Mouse (Mus musculus) cerebellum, adult 9-11 months (tissue): Measurements from ENCODE around the gene Cklf.
"Not testable (repeated sequence)": the region's sequence is repeated elsewhere in the genome, so short reads cannot be mapped to it uniquely, and the experiment has no call there.

ENCODE experiments used
- DNase-seq: peaks from one replicate; pipeline ENCODE4 v3.0.0; 2022

The Cklf gene

GRCm38 (mm10) chr8:104250439-104251367 lies at the start of gene Cklf:
Gene Cklf (plus strand): TSS chr8:104250861.
- peak; percentile 77 for DNase-seq

- DNase-seq: no peak
These were observed 49.0 kb upstream of the Cklf start for GRCm38 (mm10) chr8:104201622-104202021.

DNA sequence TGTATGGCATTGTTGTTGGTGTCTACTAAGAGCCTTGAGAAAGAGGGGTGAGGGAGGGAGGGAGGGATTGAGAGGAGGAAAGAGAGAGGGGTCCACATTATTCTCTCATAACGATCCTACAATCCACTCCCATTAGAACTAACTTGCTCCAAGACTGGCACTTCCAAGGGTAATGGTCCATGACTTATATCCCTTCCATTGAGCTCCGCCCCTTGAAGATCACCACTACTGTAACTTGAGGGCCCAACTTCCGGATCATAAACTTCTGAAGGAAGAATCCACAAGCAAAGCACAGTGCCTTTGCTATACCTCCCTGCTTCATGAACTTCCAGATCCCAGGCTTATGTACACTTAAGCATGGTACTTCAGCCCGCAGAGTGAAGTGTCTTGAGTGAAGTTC lies 48.3 kb upstream of the Cklf start:
- DNase-seq: no peak

GRCm38 (mm10) chr8:104205292-104205691 lies 45.4 kb upstream of the Cklf start:
- DNase-seq: no peak

- DNase-seq: no peak
These were observed 33.1 kb upstream of the Cklf start for GRCm38 (mm10) chr8:104217601-104218000.

GRCm38 (mm10) chr8:104219079-104219478 lies 31.6 kb upstream of the Cklf start:
- no peak for DNase-seq

DNA sequence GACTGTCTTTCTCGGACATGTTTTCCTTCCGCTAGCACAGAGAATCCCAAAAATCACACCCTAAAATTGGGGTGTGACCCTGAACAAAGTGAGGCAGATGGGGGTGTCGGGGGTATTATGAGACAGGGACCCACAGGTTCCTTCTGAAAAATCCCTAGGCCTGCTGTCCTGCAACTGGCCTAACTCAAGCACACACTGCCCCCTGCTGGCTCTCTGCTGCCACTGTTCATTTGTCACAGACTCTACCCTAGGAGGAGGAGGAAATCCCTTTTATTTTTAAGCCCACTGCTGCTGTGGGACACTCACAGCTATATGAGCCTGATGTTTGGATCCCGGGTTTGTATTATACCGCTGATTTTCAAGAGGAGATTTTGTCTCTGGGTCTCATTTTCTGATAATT lies 30.9 kb upstream of the Cklf start:
- peak; percentile 25 for DNase-seq

DNA sequence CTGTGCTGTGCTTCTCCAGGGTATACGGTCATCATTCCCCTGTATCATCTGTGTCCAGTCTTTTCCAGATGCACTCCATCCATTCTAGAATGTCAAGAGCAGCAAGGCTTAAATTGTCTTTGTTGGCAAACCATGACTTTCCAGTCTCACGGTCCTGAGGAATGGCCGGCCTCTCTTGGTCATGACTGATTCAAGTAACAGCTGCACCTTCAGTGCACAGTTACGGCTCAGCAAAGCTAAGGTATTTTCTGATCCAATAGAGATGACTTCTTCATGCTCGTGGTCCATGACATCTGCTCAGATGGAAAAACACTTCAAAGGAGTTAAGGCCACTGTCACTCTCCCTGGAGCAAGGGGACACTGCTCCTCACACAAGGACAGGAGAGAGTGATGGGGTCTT lies 23.6 kb upstream of the Cklf start:
- no peak for DNase-seq

DNA sequence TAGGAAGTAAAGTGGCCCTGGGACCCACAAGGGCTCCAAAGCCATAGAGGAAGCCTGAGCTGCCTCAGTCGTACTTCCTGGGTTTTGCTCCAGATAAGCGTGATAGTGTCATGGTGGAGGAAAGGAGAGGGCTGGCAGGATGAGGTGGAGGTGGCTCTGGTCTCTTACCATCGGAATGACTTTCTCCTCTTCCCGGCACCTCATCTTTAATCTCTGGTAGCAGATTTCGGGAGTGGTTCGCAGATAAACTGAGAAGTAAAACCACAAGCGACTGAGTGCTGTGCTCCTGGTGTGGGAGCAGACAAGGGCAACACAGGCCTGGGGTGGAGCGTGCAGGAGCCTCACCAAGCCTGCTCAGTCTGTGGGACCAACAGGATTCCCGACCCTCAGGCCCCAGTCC lies 20.3 kb upstream of the Cklf start:
- DNase-seq: no peak

DNA sequence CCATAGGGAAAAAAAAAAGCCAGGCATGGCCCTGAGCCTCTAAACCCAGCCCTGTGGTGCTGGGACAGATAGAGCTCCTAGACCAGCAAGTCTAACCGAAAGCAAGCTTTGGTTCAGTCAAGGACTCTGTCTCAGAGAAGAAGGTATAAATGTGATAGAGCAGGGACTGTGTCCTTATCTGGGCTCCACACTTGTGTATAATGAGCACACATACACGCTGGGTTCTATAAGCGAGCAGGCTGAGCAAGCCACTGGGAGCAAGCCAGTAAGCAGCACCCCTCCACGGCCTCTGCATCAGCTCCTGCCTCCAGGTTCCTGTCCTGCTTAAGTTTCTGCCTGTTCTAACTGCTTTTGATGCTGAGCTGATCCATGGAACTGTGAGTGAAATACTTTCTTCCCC lies 18.6 kb upstream of the Cklf start:
- DNase-seq: no peak

- DNase-seq: no peak
These were observed 17.7 kb upstream of the Cklf start for GRCm38 (mm10) chr8:104232919-104233318.

GRCm38 (mm10) chr8:104234573-104234972 lies 16.1 kb upstream of the Cklf start:
- DNase-seq: no peak

DNA sequence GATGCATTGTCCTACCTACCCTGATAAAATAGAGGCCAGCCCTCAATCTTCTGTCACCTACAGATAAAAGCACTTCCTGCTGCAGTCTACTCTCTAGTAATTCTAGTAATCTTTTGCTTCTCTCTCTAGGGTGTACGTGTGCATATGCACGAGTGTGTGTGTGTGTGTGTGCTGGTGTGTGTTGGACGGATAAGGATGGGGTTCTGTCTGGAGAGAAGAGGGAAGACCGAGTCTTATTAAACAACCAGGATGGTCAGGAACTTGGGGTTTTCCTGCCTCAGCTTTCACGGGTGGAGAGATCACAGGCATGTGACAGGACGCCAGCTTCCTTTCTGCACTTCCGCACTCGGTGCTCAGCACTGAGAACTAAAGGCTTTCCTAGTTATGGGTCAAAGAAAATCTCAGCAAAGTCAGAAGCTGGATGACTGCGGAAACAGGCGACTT lies 11.2 kb upstream of the Cklf start:
- DNase-seq: no peak

GRCm38 (mm10) chr8:104242038-104242644 lies 8.5 kb upstream of the Cklf start:
- no peak for DNase-seq

DNA sequence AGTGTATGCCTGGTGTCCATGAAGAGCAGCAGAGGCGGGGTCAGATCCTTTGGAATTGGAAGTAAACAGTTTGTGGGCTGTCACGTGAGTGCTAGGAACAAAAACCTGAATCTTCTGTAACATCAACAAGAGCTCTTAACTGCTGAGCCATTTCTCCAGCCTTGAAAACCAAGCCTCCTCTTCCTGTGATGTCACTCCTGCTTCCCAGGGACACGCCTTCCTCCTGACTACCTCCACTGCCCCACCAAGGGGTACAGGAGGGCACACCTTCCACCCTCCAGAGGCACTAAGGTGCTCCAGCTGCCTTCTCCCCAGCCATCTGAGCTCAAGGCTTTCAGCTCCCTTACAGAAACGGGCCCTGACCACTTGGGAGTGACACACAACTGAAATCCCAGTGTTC lies 4.0 kb upstream of the Cklf start:
- no peak for DNase-seq

DNA sequence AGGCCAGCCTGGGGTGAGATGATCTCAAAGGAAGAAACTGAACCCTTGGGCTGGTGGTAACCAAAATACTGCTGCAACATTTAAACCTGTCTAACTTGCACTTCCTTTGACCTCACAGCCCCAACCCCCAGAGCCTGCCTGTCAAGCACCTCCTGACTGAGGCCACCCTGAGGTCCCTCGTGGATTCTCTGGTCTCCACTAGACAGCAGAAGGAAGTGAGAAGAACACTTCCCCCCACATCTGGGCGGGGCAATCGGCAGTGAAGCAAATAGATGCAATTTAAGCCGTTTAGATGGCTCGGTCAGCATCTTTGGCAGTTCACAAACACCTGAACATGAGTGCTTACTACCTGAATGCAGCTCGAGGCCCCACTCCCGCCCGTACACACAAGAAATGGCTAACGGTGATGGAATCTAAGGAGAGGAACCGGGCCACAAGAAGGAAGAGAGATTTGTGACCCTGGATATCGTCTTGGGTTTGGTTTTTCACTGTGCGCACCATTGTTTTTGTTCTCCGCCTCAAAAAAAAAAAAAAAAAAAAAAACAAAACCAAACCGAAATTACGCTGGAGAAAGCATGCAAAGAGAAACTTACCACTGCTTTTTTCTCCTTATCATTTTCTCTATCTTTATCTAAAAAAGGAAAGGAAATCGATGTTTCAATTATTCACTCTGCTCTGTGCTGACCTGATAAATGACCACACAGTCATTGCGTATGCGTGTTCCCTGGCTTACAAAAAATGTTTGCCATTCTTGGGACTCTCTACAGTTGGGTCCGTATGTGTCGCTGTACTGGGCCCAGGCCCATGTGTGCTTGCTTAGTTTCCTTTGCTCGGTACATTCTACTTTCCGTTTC lies 3.4 kb upstream of the Cklf start:
- peak; percentile 21 for DNase-seq

DNA sequence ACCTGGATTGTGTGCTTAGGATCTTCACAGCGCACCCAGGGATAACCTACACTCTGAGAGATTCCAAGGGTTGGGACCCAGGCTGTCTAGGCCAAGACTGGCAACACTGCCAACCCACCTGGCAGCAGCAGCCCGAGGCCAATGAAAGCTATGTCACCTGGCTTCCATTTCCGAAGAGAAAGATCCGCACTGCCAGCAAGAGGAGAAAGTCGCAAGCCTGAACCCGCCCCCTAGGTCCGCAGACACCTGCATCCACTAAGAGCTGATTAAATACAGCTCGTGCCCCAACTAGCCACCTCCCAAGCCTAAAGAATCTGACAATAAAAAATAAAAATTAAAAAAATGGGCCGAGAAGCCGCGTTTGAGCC lies 2.8 kb upstream of the Cklf start:
- peak; percentile 55 for DNase-seq

- DNase-seq: peak; percentile 68
These were observed 2.4 kb upstream of the Cklf start, which contains the start of gene Tk2 for GRCm38 (mm10) chr8:104248276-104248675. Gene Tk2 (minus strand): TSS chr8:104248558.

GRCm38 (mm10) chr8:104249442-104249996 lies 1.1 kb upstream of the Cklf start:
- no peak for DNase-seq

DNA sequence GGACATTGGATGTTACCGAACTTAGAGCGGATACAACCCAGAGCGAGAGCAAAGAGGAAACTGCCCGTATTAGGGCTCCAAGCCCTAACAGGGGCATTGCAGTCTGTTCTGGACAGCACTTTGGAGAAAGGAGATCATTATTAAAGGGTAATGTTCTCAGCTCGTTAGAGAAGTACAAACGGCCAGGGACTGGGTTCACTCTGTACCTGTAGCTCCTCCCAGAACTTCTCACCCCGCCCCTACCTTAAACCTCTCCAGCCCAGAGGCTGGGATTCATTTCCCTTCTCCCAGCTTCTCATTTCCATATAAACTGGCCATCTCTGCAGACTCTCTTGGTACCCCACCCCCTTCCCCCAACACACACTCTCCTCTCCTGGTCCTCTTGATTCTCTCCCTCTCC lies 800 bp downstream of the Cklf start:
- DNase-seq: no peak

- no peak for DNase-seq
These were observed 2.4 kb downstream of the Cklf start for GRCm38 (mm10) chr8:104253016-104253415.

DNA sequence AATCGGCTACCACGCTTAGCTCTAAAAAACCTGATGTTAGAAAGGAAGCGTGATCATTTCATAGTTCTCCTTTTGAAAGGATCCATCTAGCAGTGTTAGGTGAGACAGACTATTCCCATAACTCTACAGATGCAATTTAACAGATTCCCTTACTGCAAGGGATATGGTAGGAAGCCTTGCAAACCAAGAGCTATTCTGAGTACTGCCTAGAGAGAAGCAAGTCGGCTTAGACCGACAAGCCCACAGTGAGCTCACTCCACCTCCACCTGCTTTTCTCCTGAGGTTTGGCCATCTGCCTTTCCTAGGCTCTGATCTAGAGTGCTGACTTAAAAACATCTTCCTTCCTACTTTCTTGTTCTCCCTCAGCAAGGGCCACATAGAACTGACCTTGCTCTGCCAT lies 11.1 kb downstream of the Cklf start:
- DNase-seq: not testable (repeated sequence)
